Mouse (Mus musculus) urinary bladder, postnatal 14 days (tissue): ENCODE results near the gene Dcst1.

ENCODE experiments used
- DNase-seq: peaks from one replicate; pipeline ENCODE4 v3.0.0; 2021; ENCODE audit warnings: low spot score

The Dcst1 gene

GRCm38 (mm10) chr3:89308089-89308488, 57.0 kb downstream of the Dcst1 start:
- peak; percentile 67 for DNase-seq

DNA sequence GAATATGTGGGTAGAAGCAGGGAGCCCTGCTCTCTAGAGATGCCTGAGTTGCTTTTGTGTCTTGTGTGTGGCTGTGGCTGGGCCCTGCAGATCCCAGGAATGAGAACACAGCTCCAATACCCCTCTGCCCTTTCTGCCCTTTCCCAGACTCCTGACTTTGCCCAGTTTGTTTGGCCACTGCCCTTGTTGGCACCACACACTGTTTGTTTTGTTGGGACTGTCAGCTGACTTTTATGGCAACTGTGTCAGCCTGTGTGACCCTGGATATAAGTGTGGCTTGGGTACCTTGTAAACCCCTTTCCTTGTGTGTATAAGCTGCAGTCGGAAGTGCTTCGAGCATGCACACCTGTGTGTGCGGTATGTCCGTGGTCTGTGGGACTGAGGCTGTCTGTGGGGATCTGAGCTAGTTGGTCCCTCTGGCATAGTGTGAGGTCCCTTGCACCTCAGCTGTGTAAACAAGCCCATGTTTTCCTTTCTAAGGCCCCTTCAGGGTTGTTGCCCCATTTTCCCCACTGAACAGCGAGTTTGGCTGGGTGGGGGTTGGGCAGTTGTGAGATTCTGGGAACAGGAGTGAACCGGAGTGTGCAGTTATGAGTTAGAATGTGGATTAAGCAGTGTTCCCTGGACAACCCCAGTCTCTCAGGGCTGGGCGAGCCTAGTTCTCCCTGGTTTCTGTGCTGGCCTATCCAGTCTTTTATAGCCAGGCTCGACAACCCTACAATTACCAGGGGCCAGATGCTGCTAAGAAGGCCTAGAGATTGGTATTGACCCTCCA, 59.3 kb downstream of the Dcst1 start:
- no peak for DNase-seq

GRCm38 (mm10) chr3:89305105-89305504, 59.9 kb downstream of the Dcst1 start:
- DNase-seq: no peak

DNA sequence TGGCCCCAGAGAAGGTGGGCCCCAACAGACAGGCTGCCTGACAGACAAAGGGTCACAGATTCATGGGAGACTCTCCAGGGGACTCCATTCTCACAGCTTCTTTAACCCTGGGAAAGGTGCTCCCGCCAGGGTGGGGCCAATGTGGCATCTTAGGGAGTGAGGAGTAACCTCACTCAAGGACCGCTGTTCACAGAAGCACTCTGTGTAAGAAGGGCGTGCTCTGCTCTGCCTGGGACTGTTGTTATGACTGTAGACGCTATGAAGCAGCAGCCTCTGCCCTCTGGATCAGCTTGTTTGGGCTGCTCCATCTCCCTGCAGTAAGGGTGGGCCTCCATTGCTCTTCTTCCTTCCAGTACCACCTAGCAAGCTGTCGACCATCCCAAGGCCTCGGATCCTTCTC, 60.6 kb downstream of the Dcst1 start:
- no peak for DNase-seq

- no peak for DNase-seq
Observed at GRCm38 (mm10) chr3:89300514-89300913, 64.5 kb downstream of the Dcst1 start.
